Mouse (Mus musculus) mouse trophoblast stem cell (cell line): Measurements from ENCODE around the gene Rab11fip2.

ENCODE experiments used
- in situ Hi-C, 2 experiments: fragments of 300-500 bp; cut with MseI, MboI; formaldehyde crosslinking; loops; 2 replicates in 1 of 2; 3 replicates in 1 of 2; pipeline ENCODE4 v1.15.1; 2025

Gene Rab11fip2

DNA sequence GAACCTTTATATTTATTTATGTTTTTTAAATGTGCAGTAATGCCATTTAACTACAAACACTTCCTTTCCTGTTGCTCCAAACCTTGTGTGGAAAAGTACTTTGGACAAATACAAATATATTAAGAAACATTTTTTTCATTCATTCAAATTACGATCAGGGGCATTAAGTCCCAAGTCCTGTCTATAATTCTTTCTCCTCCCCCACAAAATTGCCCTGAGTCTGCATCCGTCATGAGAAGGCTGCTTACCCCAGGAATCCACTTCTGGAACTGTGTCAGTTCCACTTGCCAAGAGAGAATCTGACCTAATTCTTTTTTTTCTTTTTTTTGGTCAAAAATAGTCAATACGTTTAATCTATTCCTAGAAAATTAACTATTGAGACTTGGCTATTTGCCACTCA is 90.4 kb downstream of the Rab11fip2 start:
- in situ Hi-C loops, result no loop called here
